Comparison of ENCODE assay signal across 19 mouse cellular contexts in genomic region chr4:150459022-150459794, GRCm38 (mm10).
DNase-seq lines count a peak whose midpoint lies in the region; ATAC-seq and TF ChIP-seq lines count a peak whose summit lies in the region.
"Had no signal": no experiment of that assay in that cellular context is flagged by ENCODE, and none has a peak within 500 bp of the region (broad histone marks: within the 10 kb centered on the region; RNA-seq: fewer than 3 reads in every experiment).

No protein-coding gene starts in this region.

- no peak overlapping the region for H3K9ac ChIP-seq in heart, embryonic 16.5 days (ENCODE audit: low read length)
- H3K9ac ChIP-seq: embryonic facial prominence, embryonic 13.5 days; hindbrain, embryonic 15.5 days; midbrain, embryonic 12.5 days had no signal

- no peaks in the 10 kb centered on the region for H3K36me3 ChIP-seq in heart, embryonic 16.5 days (ENCODE audit: control insufficient read depth, insufficient read depth)
- peaks cover 29% of the 10 kb centered on the region for H3K36me3 ChIP-seq in G1E (replicated peaks)
- H3K36me3 ChIP-seq: embryonic facial prominence, embryonic 13.5 days; hindbrain, embryonic 15.5 days; midbrain, embryonic 12.5 days had no signal

- no peak overlapping the region for H3K4me2 ChIP-seq in heart, embryonic 16.5 days (ENCODE audit: low read depth, low read length)
- H3K4me2 ChIP-seq: embryonic facial prominence, embryonic 13.5 days; hindbrain, embryonic 15.5 days; midbrain, embryonic 12.5 days had no signal

- no peak for TF ChIP-seq CTCF in G1E (IDR thresholded peaks at IDR 0.05; ENCODE audit: low read depth, low read length)

- H3K27ac ChIP-seq in heart, embryonic 16.5 days (ENCODE audit: low read length): 0 out of 2 replicates have a peak overlapping the region, but pooled peaks have one; percentile 37
- H3K27ac ChIP-seq: embryonic facial prominence, embryonic 13.5 days; hindbrain, embryonic 15.5 days; midbrain, embryonic 12.5 days had no signal

- WGBS in heart, embryonic 16.5 days: 37% methylated on average over 6 of the region's 6 CpGs

- peaks cover 63% of the 10 kb centered on the region for H3K4me1 ChIP-seq in heart, embryonic 16.5 days (ENCODE audit: control insufficient read depth, insufficient read depth, low read length)
- H3K4me1 ChIP-seq in G1E (ENCODE audit: insufficient read depth, low read depth, low read length): peaks cover 87% of the 10 kb centered on the region

- no peak for DNase-seq in heart, adult 9 months (ENCODE audit: low spot score in 2 of 2)
- DNase-seq in 3T3-L1 (ENCODE audit: low read depth, low spot score) (peak; percentile 57), G1E (ENCODE audit: low spot score) (no peak)
- peak; percentile 50 for DNase-seq in c-Kit-positive CD71-positive TER-119-positive erythroid progenitor cells, embryonic 14.5 days (ENCODE audit: low spot score)
- DNase-seq in kidney, adult 8-10 months: no peak
- DNase-seq in right cerebral cortex, postnatal 10 days (ENCODE audit: low spot score in 2 of 2): no peak
- no peak for DNase-seq in gastrocnemius, postnatal 10 days
- DNase-seq: adrenal gland, postnatal 10 days; cerebellum, adult 9-10 months; gastrocnemius, postnatal 36 days; heart, postnatal 10 days; kidney, adult 11 months; kidney, postnatal 14 days; lung, postnatal 14 days; thymus, postnatal 36 days had no signal

- no peaks in the 10 kb centered on the region for H3K9me3 ChIP-seq in heart, embryonic 16.5 days (replicated peaks; ENCODE audit: control insufficient read depth, low read length)
- no peaks in the 10 kb centered on the region for H3K9me3 ChIP-seq in G1E (replicated peaks)
- H3K9me3 ChIP-seq: embryonic facial prominence, embryonic 13.5 days; hindbrain, embryonic 15.5 days; midbrain, embryonic 12.5 days had no signal

- H3K4me3 ChIP-seq in heart, embryonic 16.5 days (ENCODE audit: low read length): no peak overlapping the region
- no peak overlapping the region; the same call in 1 of the 2 replicates for H3K4me3 ChIP-seq in G1E (ENCODE audit: low read depth, low read length)
- H3K4me3 ChIP-seq: embryonic facial prominence, embryonic 13.5 days; hindbrain, embryonic 15.5 days; midbrain, embryonic 12.5 days had no signal

- H3K27me3 ChIP-seq in heart, embryonic 16.5 days (ENCODE audit: control insufficient read depth, insufficient read depth, low read length): no peaks in the 10 kb centered on the region
- no peaks in the 10 kb centered on the region for H3K27me3 ChIP-seq in G1E (ENCODE audit: insufficient read depth, low read length)
- H3K27me3 ChIP-seq: embryonic facial prominence, embryonic 13.5 days; hindbrain, embryonic 15.5 days had no signal

- ATAC-seq in heart, embryonic 16.5 days (replicated peaks; ENCODE audit: extremely low read depth, insufficient read depth, low FRiP score): no peak
- ATAC-seq in G1E (ENCODE audit: extremely low read depth, insufficient number of reproducible peaks, low FRiP score, poor library complexity, severe bottlenecking): peak; percentile 31

Comparison
In these comparisons a context has a peak if more than half of its experiments do, and no peak if none do; other contexts are left out.
1. DNase-seq: peak in 3T3-L1 (single experiment) and c-Kit-positive CD71-positive TER-119-positive erythroid progenitor cells, embryonic 14.5 days (single experiment); none in heart, adult 9 months (0 of 2), G1E (single experiment), kidney, adult 8-10 months (0 of 2), right cerebral cortex, postnatal 10 days (0 of 2) and gastrocnemius, postnatal 10 days (single experiment).